ENCODE assay signal across 19 mouse cellular contexts in genomic region chr10:75695078-75695477, GRCm38 (mm10). TPM values are rescaled to one million over a fixed set of nuclear protein-coding genes. Genes with fewer than 3 reads are reported as not detected.
DNase-seq lines count a peak whose midpoint lies in the region; ATAC-seq and TF ChIP-seq lines count a peak whose summit lies in the region.
"Had no signal": no experiment of that assay in that cellular context is flagged by ENCODE, and none has a peak within 500 bp of the region (broad histone marks: within the 10 kb centered on the region; RNA-seq: fewer than 3 reads in every experiment).

No protein-coding gene starts in this region.

- ATAC-seq in hindbrain, embryonic 13.5 days (ENCODE audit: low FRiP score): no peak
- ATAC-seq in hindbrain, embryonic 14.5 days (ENCODE audit: low FRiP score): no peak; the same call in 1 of the 2 replicates
- 0 out of 2 replicates have a peak, but pooled peaks have one; percentile 1 for ATAC-seq in lung, postnatal 0 days
- no peak for ATAC-seq in liver, embryonic 15.5 days (ENCODE audit: insufficient read depth)
- ATAC-seq: CD4-positive, CD25-positive, alpha-beta regulatory T cell, adult 4 months; forebrain, embryonic 14.5 days had no signal

- DNase-seq in cerebellum, adult 11-12 months: peak; percentile 51
- DNase-seq in cerebellum, postnatal 10 days: no peak
- DNase-seq in hindbrain, embryonic 14.5 days (ENCODE audit: low spot score): no peak
- DNase-seq in lung, postnatal 0 days (ENCODE audit: low spot score): no peak
- no peak for DNase-seq in lung, postnatal 25 days (ENCODE audit: low spot score)
- DNase-seq: adrenal gland, adult 8-10 months; adrenal gland, postnatal 36 days; B cell, adult 2 months; cerebellum, adult 11 months; gastrocnemius, postnatal 25 days had no signal

- H3K27me3 ChIP-seq in hindbrain, embryonic 13.5 days: no peaks in the 10 kb centered on the region
- H3K27me3 ChIP-seq in hindbrain, embryonic 14.5 days (ENCODE audit: control insufficient read depth, insufficient read depth, low read length): no peaks in the 10 kb centered on the region
- no peaks in the 10 kb centered on the region for H3K27me3 ChIP-seq in lung, postnatal 0 days (replicated peaks; ENCODE audit: insufficient read depth, low read length)
- no peaks in the 10 kb centered on the region for H3K27me3 ChIP-seq in liver, embryonic 15.5 days
- H3K27me3 ChIP-seq: heart, embryonic 12.5 days had no signal

- H3K4me1 ChIP-seq in hindbrain, embryonic 13.5 days (replicated peaks): peaks cover 4% of the 10 kb centered on the region; the same call in 1 of the 2 replicates
- H3K4me1 ChIP-seq in hindbrain, embryonic 14.5 days (replicated peaks; ENCODE audit: control insufficient read depth, insufficient read depth, low read length): no peaks in the 10 kb centered on the region
- no peaks in the 10 kb centered on the region for H3K4me1 ChIP-seq in lung, postnatal 0 days (ENCODE audit: insufficient read depth, low read depth, low read length)
- H3K4me1 ChIP-seq in liver, embryonic 15.5 days (replicated peaks): peaks cover 67% of the 10 kb centered on the region
- H3K4me1 ChIP-seq: embryonic facial prominence, embryonic 10.5 days had no signal

- TF ChIP-seq EP300 in lung, postnatal 0 days (IDR thresholded peaks at IDR 0.05): no peak

- 84% methylated on average over 5 of the region's 5 CpGs for WGBS in hindbrain, embryonic 13.5 days
- 93% methylated on average over 5 of the region's 5 CpGs for WGBS in hindbrain, embryonic 14.5 days
- WGBS in lung, postnatal 0 days: 84% methylated on average over 5 of the region's 5 CpGs
- 82% methylated on average over 5 of the region's 5 CpGs for WGBS in liver, embryonic 15.5 days (ENCODE audit: insufficient replicate concordance)

- no peaks in the 10 kb centered on the region for H3K9me3 ChIP-seq in hindbrain, embryonic 13.5 days
- H3K9me3 ChIP-seq in hindbrain, embryonic 14.5 days (ENCODE audit: control insufficient read depth, low read length): no peaks in the 10 kb centered on the region
- no peaks in the 10 kb centered on the region for H3K9me3 ChIP-seq in lung, postnatal 0 days (ENCODE audit: low read length)
- H3K9me3 ChIP-seq in liver, embryonic 15.5 days (replicated peaks): no peaks in the 10 kb centered on the region
- H3K9me3 ChIP-seq: embryonic facial prominence, embryonic 10.5 days; G1E; heart, embryonic 12.5 days had no signal

- TF ChIP-seq CTCF in lung, postnatal 0 days (IDR thresholded peaks at IDR 0.05): no peak

- no peak overlapping the region for H3K4me2 ChIP-seq in hindbrain, embryonic 13.5 days
- no peak overlapping the region for H3K4me2 ChIP-seq in hindbrain, embryonic 14.5 days (replicated peaks)
- no peak overlapping the region for H3K4me2 ChIP-seq in lung, postnatal 0 days (replicated peaks; ENCODE audit: low read depth, low read length)
- H3K4me2 ChIP-seq in liver, embryonic 15.5 days: no peak overlapping the region
- H3K4me2 ChIP-seq: heart, embryonic 12.5 days had no signal

- H3K9ac ChIP-seq in hindbrain, embryonic 13.5 days: no peak overlapping the region
- no peak overlapping the region for H3K9ac ChIP-seq in hindbrain, embryonic 14.5 days
- H3K9ac ChIP-seq in lung, postnatal 0 days (replicated peaks; ENCODE audit: low read depth): no peak overlapping the region
- no peak overlapping the region for H3K9ac ChIP-seq in liver, embryonic 15.5 days

- no peak overlapping the region for H3K4me3 ChIP-seq in hindbrain, embryonic 13.5 days
- H3K4me3 ChIP-seq in hindbrain, embryonic 14.5 days (replicated peaks; ENCODE audit: low read length): no peak overlapping the region
- H3K4me3 ChIP-seq in lung, postnatal 0 days (ENCODE audit: low read depth, low read length): no peak overlapping the region
- no peak overlapping the region for H3K4me3 ChIP-seq in liver, embryonic 15.5 days (replicated peaks)
- H3K4me3 ChIP-seq: embryonic facial prominence, embryonic 10.5 days; gastrocnemius, adult 2 months; heart, embryonic 12.5 days had no signal

- peak overlapping the region; percentile 31; the same call in 1 of the 2 replicates for H3K27ac ChIP-seq in hindbrain, embryonic 13.5 days
- no peak overlapping the region for H3K27ac ChIP-seq in hindbrain, embryonic 14.5 days
- no peak overlapping the region for H3K27ac ChIP-seq in lung, postnatal 0 days (ENCODE audit: low read length)
- H3K27ac ChIP-seq in liver, embryonic 15.5 days (replicated peaks): peak overlapping the region; percentile 99
- H3K27ac ChIP-seq: embryonic facial prominence, embryonic 10.5 days; gastrocnemius, adult 2 months; hindbrain, postnatal 0 days had no signal

- H3K36me3 ChIP-seq in hindbrain, embryonic 13.5 days: peaks cover 95% of the 10 kb centered on the region
- peaks cover 89% of the 10 kb centered on the region for H3K36me3 ChIP-seq in hindbrain, embryonic 14.5 days (replicated peaks; ENCODE audit: control insufficient read depth, insufficient read depth)
- peaks cover 30% of the 10 kb centered on the region; the same call in 1 of the 2 replicates for H3K36me3 ChIP-seq in lung, postnatal 0 days (ENCODE audit: insufficient read depth, low read length)
- H3K36me3 ChIP-seq in liver, embryonic 15.5 days (replicated peaks): peaks cover 84% of the 10 kb centered on the region

RNA-seq across cellular contexts. Expression of gene Susd2, which starts 51.3 kb away (rescaled TPM):
- polyA plus RNA-seq in hindbrain, embryonic 13.5 days (2015; fragmentation: Nextera tagmentation; extraction: Ambion mirVana): 3.8 and 4.0 TPM in 2 replicates
- polyA plus RNA-seq in hindbrain, embryonic 14.5 days (2014; fragmentation: Nextera tagmentation; extraction: Ambion mirVana): 6.9 and 7.3 TPM in 2 replicates
- 9.3 and 9.4 TPM in 2 replicates for polyA plus RNA-seq in lung, postnatal 0 days (2015; fragmentation: Nextera tagmentation; extraction: Ambion mirVana)
- 1.9 and 2.0 TPM in 2 replicates for polyA plus RNA-seq in liver, embryonic 15.5 days (2015; fragmentation: Nextera tagmentation; extraction: Ambion mirVana)

Comparison
In these comparisons a context has a peak if more than half of its experiments do, and no peak if none do; other contexts are left out.
1. H3K27ac ChIP-seq: peak in hindbrain, embryonic 13.5 days (single experiment) and liver, embryonic 15.5 days (single experiment); none in hindbrain, embryonic 14.5 days (single experiment) and lung, postnatal 0 days (single experiment).